8 mouse cellular contexts compared by ENCODE assay signal in genomic region chr3:35932735-35933404, GRCm38 (mm10). TPM values are rescaled to one million over a fixed set of nuclear protein-coding genes. Genes with fewer than 3 reads are reported as not detected.
DNase-seq lines count a peak whose midpoint lies in the region; ATAC-seq and TF ChIP-seq lines count a peak whose summit lies in the region.

No protein-coding gene starts in this region.

- TF ChIP-seq CTCF in gastrocnemius, adult 2 months (IDR thresholded peaks at IDR 0.05): no peak

- H3K4me3 ChIP-seq in gastrocnemius, adult 2 months: peak overlapping the region; percentile 95
- H3K4me3 ChIP-seq in hindbrain, embryonic 16.5 days (ENCODE audit: low read length): peak overlapping the region; percentile 99

- no peaks in the 10 kb centered on the region for H3K27me3 ChIP-seq in hindbrain, embryonic 16.5 days (replicated peaks; ENCODE audit: control insufficient read depth, insufficient read depth, low read length)

- peak; percentile 66 for DNase-seq in R1 (ENCODE audit: low read depth, low spot score)
- DNase-seq in cerebellum, postnatal 36 days: peak; percentile 77 to 82
- DNase-seq in gastrocnemius, adult 2 months: peak; percentile 92
- peak; percentile 47 to 65 for DNase-seq in left cerebral cortex, adult 8-10 months (ENCODE audit: low spot score in 2 of 2)
- DNase-seq in retina, postnatal 7 days (ENCODE audit: low read depth, low spot score): peak; percentile 71
- DNase-seq in urinary bladder, adult 18-20 months (ENCODE audit: low spot score in 2 of 2): peak; percentile 73 to 75

- 1% methylated on average over 28 of the region's 73 CpGs for WGBS in hindbrain, embryonic 16.5 days

- H3K4me1 ChIP-seq in hindbrain, embryonic 16.5 days (ENCODE audit: control insufficient read depth, insufficient read depth, low read depth, low read length): peaks cover 22% of the 10 kb centered on the region

- peak overlapping the region; percentile 97 for H3K4me2 ChIP-seq in hindbrain, embryonic 16.5 days (ENCODE audit: low read length)

- no peaks in the 10 kb centered on the region for H3K9me3 ChIP-seq in hindbrain, embryonic 16.5 days (ENCODE audit: control insufficient read depth, low read length)

- intact Hi-C loops in gastrocnemius, adult 2 months (cut with DNase I): loop anchor here (5.0 kb wide), 2 partner anchors 64 to 181 kb away; partner anchors contain the start of gene Atp11b

- peak overlapping the region; percentile 94 for H3K27ac ChIP-seq in gastrocnemius, adult 2 months
- H3K27ac ChIP-seq in hindbrain, embryonic 16.5 days (ENCODE audit: low read depth, low read length): peak overlapping the region; percentile 94

- peak overlapping the region; percentile 99 for H3K9ac ChIP-seq in hindbrain, embryonic 16.5 days (ENCODE audit: low read depth, low read length)

- no peaks in the 10 kb centered on the region for H3K36me3 ChIP-seq in hindbrain, embryonic 16.5 days (ENCODE audit: control insufficient read depth, insufficient read depth, low read length)

- peak; percentile 96 for ATAC-seq in hindbrain, embryonic 16.5 days
- peak; percentile 71 for ATAC-seq in megakaryocyte, adult 5-6 weeks (ENCODE audit: poor library complexity, severe bottlenecking)

RNA-seq across cellular contexts. Expression of gene Dcun1d1, which starts 4.4 kb away (rescaled TPM):
- total RNA-seq in gastrocnemius, adult 2 months (2021): 10 to 100 TPM; 68.2 to 85.6 TPM
- polyA plus RNA-seq in hindbrain, embryonic 16.5 days (2015; fragmentation: Nextera tagmentation; extraction: Ambion mirVana): 88.7 and 97.4 TPM in 2 replicates
- 10 to 100 TPM; 67.1 to 84.1 (median 77.7) TPM for total RNA-seq in left cerebral cortex, adult 8-10 months (2022)
- 131 and 137 TPM in 2 replicates for total RNA-seq in megakaryocyte, adult 5-6 weeks (2015)
- 154 and 189 TPM in 2 replicates for total RNA-seq in megakaryocyte, adult 5-6 weeks (2017)

Comparison
In these comparisons a context has a peak if more than half of its experiments do, and no peak if none do; other contexts are left out.
1. Peak in every context shown above with its lines: DNase-seq, ATAC-seq, H3K4me3 ChIP-seq and H3K27ac ChIP-seq.